25 mouse cellular contexts compared by ENCODE assay signal in genomic region chrX:139570054-139570453, GRCm38 (mm10). TPM values are rescaled to one million over a fixed set of nuclear protein-coding genes. Genes with fewer than 3 reads are reported as not detected.
DNase-seq lines count a peak whose midpoint lies in the region; ATAC-seq and TF ChIP-seq lines count a peak whose summit lies in the region.
"Had no signal": no experiment of that assay in that cellular context is flagged by ENCODE, and none has a peak within 500 bp of the region (broad histone marks: within the 10 kb centered on the region; RNA-seq: fewer than 3 reads in every experiment).

No protein-coding gene starts in this region.

- TF ChIP-seq RAD21 in CH12.LX (IDR thresholded peaks at IDR 0.05; ENCODE audit: low read depth, low read length) = no peak

- no peaks in the 10 kb centered on the region for H3K36me3 ChIP-seq in liver, adult 2 months (ENCODE audit: control insufficient read depth, insufficient read depth, low read length)
- no peaks in the 10 kb centered on the region for H3K36me3 ChIP-seq in CH12.LX (replicated peaks in 1 of 2; ENCODE audit: control insufficient read depth in 1 of 2, insufficient read depth in 1 of 2, low read length in 1 of 2)
- H3K36me3 ChIP-seq: embryonic facial prominence, embryonic 13.5 days; embryonic facial prominence, embryonic 15.5 days; forebrain, embryonic 10.5 days; forebrain, embryonic 15.5 days had no signal

- TF ChIP-seq POLR2A in liver, adult 2 months (IDR thresholded peaks at IDR 0.05; ENCODE audit: extremely low read depth, insufficient read depth, low read length) = no peak
- TF ChIP-seq POLR2A in CH12.LX (IDR thresholded peaks at IDR 0.05; ENCODE audit: low read depth, low read length) = no peak

- no peak overlapping the region for H3K9ac ChIP-seq in liver, adult 2 months (ENCODE audit: low read depth, low read length)
- H3K9ac ChIP-seq in CH12.LX (ENCODE audit: insufficient read depth, low read depth) = no peak overlapping the region
- H3K9ac ChIP-seq: embryonic facial prominence, embryonic 13.5 days; embryonic facial prominence, embryonic 15.5 days; forebrain, embryonic 13.5 days; forebrain, embryonic 15.5 days; forebrain, postnatal 0 days had no signal

- no peaks in the 10 kb centered on the region for H3K9me3 ChIP-seq in CH12.LX (replicated peaks; ENCODE audit: low read length)
- H3K9me3 ChIP-seq: embryonic facial prominence, embryonic 13.5 days; embryonic facial prominence, embryonic 15.5 days; forebrain, embryonic 10.5 days; forebrain, embryonic 13.5 days; forebrain, embryonic 15.5 days had no signal

- H3K4me2 ChIP-seq in CH12.LX (ENCODE audit: insufficient read depth, low read depth, poor library complexity, severe bottlenecking) = no peak overlapping the region
- H3K4me2 ChIP-seq: embryonic facial prominence, embryonic 13.5 days; embryonic facial prominence, embryonic 15.5 days; forebrain, embryonic 13.5 days; forebrain, embryonic 15.5 days had no signal

- no peaks in the 10 kb centered on the region for H3K79me2 ChIP-seq in liver, adult 2 months (ENCODE audit: control insufficient read depth, insufficient read depth, low read length)
- H3K79me2 ChIP-seq in CH12.LX (replicated peaks; ENCODE audit: control insufficient read depth, extremely low read depth, insufficient read depth, poor library complexity, severe bottlenecking) = no peaks in the 10 kb centered on the region

- dilution Hi-C loops in CH12.LX (cut with MboI; ENCODE audit: extremely low pct_ligation_motif_present, extremely low pct_unique_long_range_greater_than_20kb, low sequenced_read_pairs) = no loop called here

- DNase-seq in liver, adult 2 months (ENCODE audit: extremely low read depth, low read depth, low spot score) = peak; percentile 21
- no peak for DNase-seq in liver
- peak; percentile 2 for DNase-seq in CH12.LX (ENCODE audit: extremely low read depth)
- DNase-seq in left cerebral cortex, adult 8-10 months (ENCODE audit: low spot score in 2 of 2) = no peak
- no peak for DNase-seq in cerebellum, postnatal 25 days
- DNase-seq in cerebellum, postnatal 10 days = no peak
- DNase-seq: adrenal gland, adult 2 months; adrenal gland, postnatal 10 days; adrenal gland, postnatal 36 days; B cell, adult 2 months; cerebellum, adult 11-12 months; cerebellum, adult 2 months; cerebellum, adult 9-10 months; cerebellum, postnatal 14 days; embryo, embryonic 11 days; forebrain, postnatal 0 days had no signal

- no peaks in the 10 kb centered on the region for H3K27me3 ChIP-seq in liver, adult 2 months (ENCODE audit: control insufficient read depth, insufficient read depth, low read length)
- H3K27me3 ChIP-seq in CH12.LX (replicated peaks) = no peaks in the 10 kb centered on the region
- H3K27me3 ChIP-seq: embryonic facial prominence, embryonic 15.5 days; forebrain, embryonic 13.5 days; forebrain, embryonic 15.5 days had no signal

- 0 out of 2 replicates have a peak, but pooled peaks have one; percentile 33 for TF ChIP-seq EP300 in CH12.LX (IDR thresholded peaks at IDR 0.05; ENCODE audit: low read length)

- ATAC-seq in granulocyte monocyte progenitor cell, adult 5-6 weeks (replicated peaks; ENCODE audit: poor library complexity, severe bottlenecking) = peak; percentile 96
- peak; percentile 91 for ATAC-seq in megakaryocyte progenitor cell, adult 5-6 weeks (replicated peaks; ENCODE audit: poor library complexity)
- ATAC-seq: CD4-positive, CD25-positive, alpha-beta regulatory T cell, adult 4 months; forebrain, embryonic 13.5 days; forebrain, embryonic 15.5 days; forebrain, postnatal 0 days had no signal

- in situ Hi-C loops in CH12.LX (cut with MboI; ENCODE audit: low pct_ligation_motif_present, low pct_unique_long_range_greater_than_20kb, low sequenced_read_pairs) = no loop called here

- no peak overlapping the region for H3K27ac ChIP-seq in liver, adult 2 months (replicated peaks; ENCODE audit: insufficient read depth, low read depth, low read length)
- H3K27ac ChIP-seq in CH12.LX (ENCODE audit: insufficient read depth, low read depth) = no peak overlapping the region
- H3K27ac ChIP-seq: embryonic facial prominence, embryonic 13.5 days; embryonic facial prominence, embryonic 15.5 days; forebrain, embryonic 10.5 days; forebrain, embryonic 13.5 days; forebrain, embryonic 15.5 days had no signal

- H3K4me3 ChIP-seq in liver, adult 2 months (ENCODE audit: insufficient read depth, low read depth, low read length) = no peak overlapping the region
- H3K4me3 ChIP-seq in CH12.LX (replicated peaks in 1 of 3; ENCODE audit: low read depth in 2 of 3, low read length in 2 of 3, poor library complexity in 1 of 3) = no peak overlapping the region
- H3K4me3 ChIP-seq: embryonic facial prominence, embryonic 13.5 days; embryonic facial prominence, embryonic 15.5 days; erythroblast, embryonic 14.5 days; forebrain, embryonic 10.5 days; forebrain, embryonic 13.5 days; forebrain, embryonic 15.5 days had no signal

- H3K4me1 ChIP-seq in liver, adult 2 months (ENCODE audit: control insufficient read depth, insufficient read depth, low read length) = no peaks in the 10 kb centered on the region
- H3K4me1 ChIP-seq in CH12.LX (ENCODE audit: control insufficient read depth in 1 of 2, insufficient read depth in 2 of 2) = no peaks in the 10 kb centered on the region
- H3K4me1 ChIP-seq: embryonic facial prominence, embryonic 13.5 days; embryonic facial prominence, embryonic 15.5 days; forebrain, embryonic 10.5 days; forebrain, embryonic 13.5 days; forebrain, embryonic 15.5 days had no signal

- no peak for TF ChIP-seq CTCF in liver, adult 2 months (IDR thresholded peaks at IDR 0.05; ENCODE audit: low read depth, low read length)
- no peak for TF ChIP-seq CTCF in CH12.LX (conservative IDR thresholded peaks at IDR 0.05 in 1 of 2, IDR thresholded peaks at IDR 0.05 in 1 of 2; ENCODE audit: low read depth in 2 of 2, low read length in 2 of 2)

- 68% methylated on average over 3 of the region's 3 CpGs for WGBS in liver, adult 2 months

TF ChIP-seq in CH12.LX, 34 proteins besides CTCF, POLR2A, EP300 and RAD21:
- TF ChIP-seq IRF4 (IDR thresholded peaks at IDR 0.05; ENCODE audit: low read depth, low read length) (0 out of 2 replicates have a peak, but pooled peaks have one; percentile 37), MEF2A (IDR thresholded peaks at IDR 0.05; ENCODE audit: borderline replicate concordance, low read depth, low read length) (no peak), MAX (IDR thresholded peaks at IDR 0.05; ENCODE audit: low read length) (no peak)
TF ChIP-seq in CH12.LX: peak in this region for 1.

RNA-seq across cellular contexts. Expression of gene Rnf128, which starts 6.9 kb away (rescaled TPM):
- 74.4 and 84.5 TPM in 2 replicates for total RNA-seq in liver, adult 2 months (2014; rRNA removed)
- 40.3 and 43.8 TPM in 2 replicates for polyA plus RNA-seq in liver, adult 2 months (2012; rRNA removed)
- not detected in 2 replicates for total RNA-seq in CH12.LX (2012; rRNA removed)
- not detected in 2 replicates for total RNA-seq in CH12.LX (2014; rRNA removed)
- polyA plus RNA-seq in CH12.LX (2012; ENCODE audit: insufficient read length, low read depth) = not detected in 2 replicates
- 0.32 and 1.6 TPM in 2 replicates for total RNA-seq in granulocyte monocyte progenitor cell, adult 5-6 weeks (2014; fragmentation: Nextera tagmentation)
- total RNA-seq in granulocyte monocyte progenitor cell, adult 5-6 weeks (2017) = 0.78 and 2.2 TPM in 2 replicates
- total RNA-seq in megakaryocyte progenitor cell, adult 5-6 weeks (2015) = 2.0 and 2.4 TPM in 2 replicates
- 1.1 and 1.3 TPM in 2 replicates for total RNA-seq in megakaryocyte progenitor cell, adult 5-6 weeks (2017)
- total RNA-seq in left cerebral cortex, adult 8-10 months (2022) = 10 to 100 TPM; 13.0 to 15.5 (median 14.4) TPM

Comparison
In these comparisons a context has a peak if more than half of its experiments do, and no peak if none do; other contexts are left out.
1. DNase-seq: peak in liver, adult 2 months (single experiment) and CH12.LX (single experiment); none in liver (single experiment), left cerebral cortex, adult 8-10 months (0 of 2), cerebellum, postnatal 25 days (0 of 2) and cerebellum, postnatal 10 days (0 of 2).
2. RNA of gene Rnf128, which starts 6.9 kb away (total RNA-seq): 74.4 to 84.5 TPM in liver, adult 2 months and 13.0 to 15.5 TPM in left cerebral cortex, adult 8-10 months; 0.32 to 2.2 TPM in granulocyte monocyte progenitor cell, adult 5-6 weeks, 1.1 to 2.4 TPM in megakaryocyte progenitor cell, adult 5-6 weeks and not detected in CH12.LX; every median in the first group is over 4 times any median in the second.